Mouse (Mus musculus) urinary bladder, postnatal 36 days (tissue): Measurements from ENCODE around the gene Sema4d.
A peak's percentile ranks its signal among the peaks of the same experiment; 100 is the strongest.

ENCODE experiments used
- DNase-seq, 2 experiments: peaks; one replicate each; pipeline ENCODE4 v3.0.0; 2022; ENCODE audit warnings: low spot score in 2 of 2, mixed read lengths in 1 of 2

Gene Sema4d

GRCm38 (mm10) chr13:51753802-51754444 is 39.6 kb downstream of the Sema4d start:
- no peak for DNase-seq

- DNase-seq: no peak
These were observed 40.4 kb downstream of the Sema4d start for GRCm38 (mm10) chr13:51753168-51753465.

GRCm38 (mm10) chr13:51752346-51753167 is 41.0 kb downstream of the Sema4d start:
- DNase-seq: no peak

GRCm38 (mm10) chr13:51749578-51750345 is 43.8 kb downstream of the Sema4d start:
- DNase-seq: no peak

GRCm38 (mm10) chr13:51748009-51748552 is 45.5 kb downstream of the Sema4d start:
- peak; percentile 54 to 65 for DNase-seq

- DNase-seq: no peak
These were observed 46.5 kb downstream of the Sema4d start for GRCm38 (mm10) chr13:51747069-51747468.

- DNase-seq: no peak
These were observed 47.7 kb downstream of the Sema4d start for GRCm38 (mm10) chr13:51745862-51746261.

GRCm38 (mm10) chr13:51743855-51744254 is 49.7 kb downstream of the Sema4d start:
- DNase-seq: no peak

- no peak for DNase-seq
These were observed 50.9 kb downstream of the Sema4d start for GRCm38 (mm10) chr13:51742551-51743052.

- no peak for DNase-seq
These were observed 52.8 kb downstream of the Sema4d start for GRCm38 (mm10) chr13:51740776-51741175.

GRCm38 (mm10) chr13:51739713-51740112 is 53.8 kb downstream of the Sema4d start:
- no peak for DNase-seq

GRCm38 (mm10) chr13:51738531-51739117 is 54.9 kb downstream of the Sema4d start:
- DNase-seq: no peak

- DNase-seq: no peak
These were observed 55.5 kb downstream of the Sema4d start for GRCm38 (mm10) chr13:51737949-51738513.

GRCm38 (mm10) chr13:51737033-51737948 is 56.3 kb downstream of the Sema4d start:
- DNase-seq: no peak

- no peak for DNase-seq
These were observed 57.3 kb downstream of the Sema4d start for GRCm38 (mm10) chr13:51736007-51736911.

GRCm38 (mm10) chr13:51734556-51734955 is 59.0 kb downstream of the Sema4d start:
- no peak for DNase-seq

- no peak for DNase-seq
These were observed 61.4 kb downstream of the Sema4d start for GRCm38 (mm10) chr13:51732097-51732664.

- no peak for DNase-seq
These were observed 62.1 kb downstream of the Sema4d start for GRCm38 (mm10) chr13:51731474-51731873.

- no peak for DNase-seq
These were observed 63.6 kb downstream of the Sema4d start for GRCm38 (mm10) chr13:51729887-51730361.
